Mouse (Mus musculus): ENCODE results near the gene Bicra.

Bicra gene

GRCm38 (mm10) chr7:16013722-16014275 lies 33.9 kb downstream of the Bicra start:
- no peak for DNase-seq

GRCm38 (mm10) chr7:16012576-16013263 lies 35.0 kb downstream of the Bicra start:
- DNase-seq, result peak in 1 of 2 experiments; percentile 20

- no peak for DNase-seq
Measured at GRCm38 (mm10) chr7:16011418-16012085, 36.2 kb downstream of the Bicra start.

GRCm38 (mm10) chr7:16010649-16011048 lies 37.1 kb downstream of the Bicra start:
- DNase-seq, result no peak

GRCm38 (mm10) chr7:16009636-16010035 lies 38.1 kb downstream of the Bicra start:
- DNase-seq, result no peak

GRCm38 (mm10) chr7:16005020-16005419 lies 42.7 kb downstream of the Bicra start:
- DNase-seq, result no peak

GRCm38 (mm10) chr7:16004177-16004856 lies 43.4 kb downstream of the Bicra start:
- no peak for DNase-seq

GRCm38 (mm10) chr7:16003032-16003431 lies 44.7 kb downstream of the Bicra start:
- no peak for DNase-seq

GRCm38 (mm10) chr7:16002171-16002570 lies 45.5 kb downstream of the Bicra start:
- peak in 1 of 2 experiments; percentile 25 for DNase-seq

GRCm38 (mm10) chr7:16001691-16002090 lies 46.0 kb downstream of the Bicra start:
- DNase-seq, result peak in 1 of 2 experiments; percentile 28

- no peak for DNase-seq
Measured at GRCm38 (mm10) chr7:15993789-15994188, 53.9 kb downstream of the Bicra start.

GRCm38 (mm10) chr7:15993152-15993551 lies 54.6 kb downstream of the Bicra start:
- no peak for DNase-seq

- no peak for DNase-seq
Measured at GRCm38 (mm10) chr7:15991764-15992163, 56.0 kb downstream of the Bicra start.

GRCm38 (mm10) chr7:15987661-15988356 lies 59.9 kb downstream of the Bicra start:
- no peak for DNase-seq

GRCm38 (mm10) chr7:15982729-15983407 lies 64.9 kb downstream of the Bicra start:
- DNase-seq, result no peak

- DNase-seq, result no peak
Measured at GRCm38 (mm10) chr7:15981538-15981937, 66.2 kb downstream of the Bicra start.

- no peak for DNase-seq
Measured at GRCm38 (mm10) chr7:15980246-15980645, 67.5 kb downstream of the Bicra start.

GRCm38 (mm10) chr7:15975904-15976303 lies 71.8 kb downstream of the Bicra start:
- DNase-seq, result no peak

- DNase-seq, result no peak
Measured at GRCm38 (mm10) chr7:15975451-15975850, 72.3 kb downstream of the Bicra start.

GRCm38 (mm10) chr7:15974712-15975111 lies 73.0 kb downstream of the Bicra start:
- peak in 1 of 2 experiments; percentile 41 for DNase-seq

GRCm38 (mm10) chr7:15972247-15972646 lies 75.5 kb downstream of the Bicra start:
- no peak for DNase-seq

- DNase-seq, result no peak
Measured at GRCm38 (mm10) chr7:15969674-15970073, 78.0 kb downstream of the Bicra start.
